In the genomic region with DNA sequence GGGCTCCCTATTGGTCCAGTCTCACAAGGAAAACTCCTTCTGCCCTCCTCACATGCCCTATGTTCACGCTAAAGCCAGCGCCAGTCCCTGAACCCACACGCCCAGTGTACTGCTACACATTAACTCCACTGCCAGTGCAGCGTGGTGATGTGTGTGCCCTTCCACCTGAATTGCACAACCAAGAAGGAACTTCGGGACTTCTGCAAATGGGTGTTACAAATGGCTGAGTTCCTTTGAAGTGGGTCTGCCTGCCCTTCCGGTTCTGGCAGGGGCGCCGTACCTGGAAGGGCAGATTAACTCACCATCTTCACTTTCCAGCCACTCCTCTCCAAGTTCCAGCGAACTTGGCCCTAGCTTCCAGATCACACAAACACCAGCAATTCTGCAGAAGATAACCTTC, we compare ENCODE assay signal across 8 mouse cellular contexts. TPM values are rescaled to one million over a fixed set of nuclear protein-coding genes. Genes with fewer than 3 reads are reported as not detected.
DNase-seq lines count a peak whose midpoint lies in the region; ATAC-seq and TF ChIP-seq lines count a peak whose summit lies in the region.

No protein-coding gene starts in this region.

- peak overlapping the region; percentile 86 for H3K27ac ChIP-seq in forebrain, embryonic 12.5 days
- H3K27ac ChIP-seq in kidney, adult 2 months (ENCODE audit: insufficient read depth, low read depth, low read length), result peak overlapping the region; percentile 42; the same call in 1 of the 2 replicates
- H3K27ac ChIP-seq in lung, postnatal 0 days (ENCODE audit: low read length), result peak overlapping the region; percentile 71

- H3K36me3 ChIP-seq in forebrain, embryonic 12.5 days (replicated peaks), result no peaks in the 10 kb centered on the region
- H3K36me3 ChIP-seq in kidney, adult 2 months (ENCODE audit: control insufficient read depth, insufficient read depth, low read length), result no peaks in the 10 kb centered on the region
- no peaks in the 10 kb centered on the region for H3K36me3 ChIP-seq in lung, postnatal 0 days (ENCODE audit: insufficient read depth, low read length)

- peak; percentile 45 for DNase-seq in adrenal gland, postnatal 10 days
- DNase-seq in adrenal gland, adult 2 months, result no peak
- DNase-seq in kidney, adult 2 months, result peak; percentile 84
- peak; percentile 86 for DNase-seq in lung, postnatal 0 days (ENCODE audit: low spot score)
- DNase-seq in c-Kit-positive CD71-positive TER-119-positive erythroid progenitor cells, embryonic 14.5 days (ENCODE audit: low spot score), result no peak
- DNase-seq in left cerebral cortex, postnatal 14 days (ENCODE audit: low spot score in 2 of 2), result no peak

- ATAC-seq in forebrain, embryonic 12.5 days (ENCODE audit: low FRiP score), result no peak
- ATAC-seq in lung, postnatal 0 days, result peak; percentile 69
- ATAC-seq in megakaryocyte-erythroid progenitor cell, adult 5-6 weeks (replicated peaks; ENCODE audit: low FRiP score, low TSS enrichment, poor library complexity, severe bottlenecking), result no peak

- no peak for TF ChIP-seq CTCF in kidney, adult 2 months (conservative IDR thresholded peaks at IDR 0.05; ENCODE audit: insufficient read depth, insufficient read length, low read depth, low read length)
- TF ChIP-seq CTCF in lung, postnatal 0 days (IDR thresholded peaks at IDR 0.05), result no peak

- 43% methylated on average over 9 of the region's 9 CpGs for WGBS in forebrain, embryonic 12.5 days
- 20% methylated on average over 9 of the region's 9 CpGs for WGBS in kidney, adult 2 months
- WGBS in lung, postnatal 0 days, result 20% methylated on average over 9 of the region's 9 CpGs

- no peaks in the 10 kb centered on the region for H3K27me3 ChIP-seq in forebrain, embryonic 12.5 days
- H3K27me3 ChIP-seq in kidney, adult 2 months (replicated peaks; ENCODE audit: control insufficient read depth, insufficient read depth, low read length), result no peaks in the 10 kb centered on the region
- H3K27me3 ChIP-seq in lung, postnatal 0 days (replicated peaks; ENCODE audit: insufficient read depth, low read length), result no peaks in the 10 kb centered on the region

- H3K9ac ChIP-seq in forebrain, embryonic 12.5 days, result 0 out of 2 replicates have a peak overlapping the region, but pooled peaks have one; percentile 1
- no peak overlapping the region for H3K9ac ChIP-seq in lung, postnatal 0 days (replicated peaks; ENCODE audit: low read depth)

- intact Hi-C loops in left cerebral cortex, postnatal 14 days (cut with DNase I), result no loop called here

- peak overlapping the region; percentile 44 for H3K4me2 ChIP-seq in forebrain, embryonic 12.5 days
- peak overlapping the region; percentile 48 for H3K4me2 ChIP-seq in lung, postnatal 0 days (replicated peaks; ENCODE audit: low read depth, low read length)

- no peak for TF ChIP-seq POLR2A in kidney, adult 2 months (IDR thresholded peaks at IDR 0.05; ENCODE audit: low read depth, low read length)

- peaks cover 50% of the 10 kb centered on the region for H3K4me1 ChIP-seq in forebrain, embryonic 12.5 days
- H3K4me1 ChIP-seq in kidney, adult 2 months (ENCODE audit: control insufficient read depth, insufficient read depth, low read length), result peaks cover 11% of the 10 kb centered on the region
- H3K4me1 ChIP-seq in lung, postnatal 0 days (ENCODE audit: insufficient read depth, low read depth, low read length), result peaks cover 40% of the 10 kb centered on the region

- peak; percentile 36; the same call in 1 of the 2 replicates for TF ChIP-seq EP300 in lung, postnatal 0 days (IDR thresholded peaks at IDR 0.05)

- no peak overlapping the region for H3K4me3 ChIP-seq in forebrain, embryonic 12.5 days (replicated peaks)
- no peak overlapping the region for H3K4me3 ChIP-seq in kidney, adult 2 months (ENCODE audit: insufficient read depth, low read depth, low read length)
- no peak overlapping the region for H3K4me3 ChIP-seq in lung, postnatal 0 days (ENCODE audit: low read depth, low read length)

- no peaks in the 10 kb centered on the region for H3K9me3 ChIP-seq in forebrain, embryonic 12.5 days
- H3K9me3 ChIP-seq in lung, postnatal 0 days (ENCODE audit: low read length), result no peaks in the 10 kb centered on the region

RNA-seq across cellular contexts. Expression of gene Egln3, which starts 12.5 kb away (rescaled TPM):
- 1 to 10 TPM; 6.1 to 7.3 TPM for total RNA-seq in adrenal gland, postnatal 10 days (2021)
- total RNA-seq in adrenal gland, adult 2 months (2021), result 1 to 10 TPM; 5.2 to 7.9 TPM
- 2.1 and 4.9 TPM in 2 replicates for polyA plus RNA-seq in adrenal gland, adult 2 months (2012; rRNA removed)
- polyA plus RNA-seq in forebrain, embryonic 12.5 days (2016; fragmentation: Nextera tagmentation; extraction: Ambion mirVana), result 3.8 and 3.9 TPM in 2 replicates
- 6.5 and 7.0 TPM in 2 replicates for polyA plus RNA-seq in kidney, adult 2 months (2012; rRNA removed)
- polyA plus RNA-seq in lung, postnatal 0 days (2015; fragmentation: Nextera tagmentation; extraction: Ambion mirVana), result 5.2 and 5.4 TPM in 2 replicates
- total RNA-seq in megakaryocyte-erythroid progenitor cell, adult 5-6 weeks (2014; fragmentation: Nextera tagmentation), result 1.1 TPM in 1 of 2 replicates, not detected in the other
- 0.76 TPM in 1 of 2 replicates, not detected in the other for total RNA-seq in megakaryocyte-erythroid progenitor cell, adult 5-6 weeks (2017)
- total RNA-seq in left cerebral cortex, postnatal 14 days (2021), result 10 to 100 TPM; 11.3 to 11.4 TPM

Comparison
In these comparisons a context has a peak if more than half of its experiments do, and no peak if none do; other contexts are left out.
1. DNase-seq: peak in adrenal gland, postnatal 10 days (single experiment), kidney, adult 2 months (single experiment) and lung, postnatal 0 days (single experiment); none in adrenal gland, adult 2 months (single experiment), c-Kit-positive CD71-positive TER-119-positive erythroid progenitor cells, embryonic 14.5 days (single experiment) and left cerebral cortex, postnatal 14 days (0 of 2).
2. Peak in every context shown above with its lines, with median percentiles within 50 percentile points of each other: H3K27ac ChIP-seq.